Mouse (Mus musculus): ENCODE data around the gene Rad51c.

Rad51c gene

DNA sequence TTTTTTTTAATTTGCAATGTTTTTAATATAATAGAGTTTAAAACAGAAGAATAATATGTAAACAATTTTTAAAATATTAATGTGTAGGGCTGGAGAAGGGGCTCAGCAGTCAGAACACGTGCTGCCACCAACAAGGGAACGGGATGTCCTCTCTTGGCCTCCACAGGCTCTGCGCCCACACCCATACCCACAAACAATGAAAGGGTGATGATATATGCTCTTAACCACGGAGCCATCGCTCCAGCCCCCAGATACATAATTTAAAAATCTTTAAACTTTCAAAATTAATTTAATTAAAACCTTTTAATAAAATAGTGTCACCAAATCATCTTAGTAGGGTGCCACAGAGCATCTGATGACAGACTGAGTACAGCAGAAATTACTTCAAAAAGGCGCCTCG, 37.7 kb downstream of the Rad51c start:
- DNase-seq (ENCODE audit: low spot score), result no peak

- DNase-seq (ENCODE audit: low spot score), result no peak
Observed at GRCm38 (mm10) chr11:87365120-87365519, 39.6 kb downstream of the Rad51c start.

GRCm38 (mm10) chr11:87359262-87359612, 45.5 kb downstream of the Rad51c start:
- DNase-seq (ENCODE audit: low spot score), result no peak

GRCm38 (mm10) chr11:87358331-87359261, 46.2 kb downstream of the Rad51c start, which contains the start of gene Ppm1e:
Ppm1e (minus strand) TSS chr11:87359023.
- peak; percentile 56 for DNase-seq (ENCODE audit: low spot score)

DNA sequence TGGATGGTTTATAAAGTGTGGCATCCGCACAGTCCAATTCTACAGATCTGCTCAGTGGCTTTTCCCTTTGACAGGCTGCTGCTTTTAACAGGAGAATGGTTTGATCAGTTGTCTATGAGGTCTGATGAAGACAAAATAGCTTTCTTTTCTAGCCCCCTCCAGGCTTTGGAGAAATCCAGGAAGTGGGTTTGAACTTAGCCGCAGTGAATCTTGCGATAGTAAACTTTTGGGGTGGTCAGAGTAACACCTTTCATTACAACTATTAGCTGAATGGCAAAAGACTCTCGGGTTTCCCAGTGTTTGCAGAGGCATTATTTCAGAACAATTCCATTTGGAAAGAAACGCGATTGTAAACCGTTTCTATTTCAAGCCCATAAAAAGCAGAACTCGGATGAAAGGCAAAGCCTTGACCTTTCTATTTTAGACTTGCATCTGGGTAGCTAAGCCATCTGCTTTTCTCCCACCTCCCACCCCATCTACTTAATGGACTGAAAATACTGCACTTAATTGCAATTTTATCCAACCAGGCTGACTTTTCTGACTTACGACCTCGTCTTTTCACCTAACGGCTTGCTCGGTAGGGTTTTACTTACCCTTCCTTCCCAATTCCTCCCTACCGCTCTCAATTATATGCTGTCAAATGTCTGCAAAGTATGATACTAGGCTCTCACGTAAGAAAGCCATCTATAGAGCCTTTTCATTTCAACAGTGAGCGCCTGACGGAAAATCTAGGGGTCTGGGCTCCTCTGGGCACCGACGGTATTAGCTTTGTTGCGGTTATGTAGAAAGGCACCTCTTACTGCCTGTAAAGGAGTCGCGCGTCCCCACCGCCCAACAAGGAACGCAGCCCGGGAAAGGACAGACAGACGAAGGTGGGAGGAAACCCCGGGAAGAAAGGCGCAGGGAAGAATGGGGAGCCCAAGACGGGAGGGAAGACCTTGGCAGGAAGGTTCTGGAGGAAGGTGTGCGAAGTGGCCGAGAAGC, 47.1 kb downstream of the Rad51c start:
- DNase-seq (ENCODE audit: low spot score), result no peak

- DNase-seq (ENCODE audit: low spot score), result no peak
Observed at GRCm38 (mm10) chr11:87354861-87355260, 49.9 kb downstream of the Rad51c start.

DNA sequence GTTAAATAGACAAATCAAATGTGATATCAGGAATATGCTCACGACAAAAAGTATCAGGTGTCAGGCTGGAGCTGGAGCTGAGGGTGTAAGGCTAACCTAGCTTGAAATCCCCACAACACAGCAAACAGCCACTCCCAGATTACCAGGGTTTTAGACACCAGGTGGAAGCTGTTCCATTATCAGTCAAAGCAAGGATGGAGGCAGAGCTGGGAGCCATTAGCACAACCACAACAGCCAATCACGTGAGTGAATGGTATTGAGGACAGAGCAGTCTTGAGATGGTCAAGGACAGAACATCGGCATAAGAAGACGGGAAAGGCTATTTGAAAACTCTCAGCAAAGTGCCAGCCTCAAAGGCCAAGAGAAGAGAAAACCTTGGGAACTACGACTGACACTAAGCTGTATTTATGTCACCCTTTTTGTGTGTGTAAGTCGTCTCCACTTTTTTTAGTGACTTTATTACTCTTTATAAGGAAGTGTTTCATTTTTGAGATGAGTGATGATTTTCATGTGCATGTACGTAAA, 51.0 kb downstream of the Rad51c start:
- no peak for DNase-seq (ENCODE audit: low spot score)
